Mouse (Mus musculus) heart, postnatal 14 days (tissue): ENCODE results near the gene Tbc1d10c. TPM values are rescaled to one million over a fixed set of nuclear protein-coding genes. Genes with fewer than 3 reads are reported as not detected.

Source experiments
- DNase-seq, 2 experiments: peaks; one replicate each; pipeline ENCODE4 v3.0.0; 2021 to 2022
- intact Hi-C: fragments of 180-260 bp; cut with DNase I; formaldehyde crosslinking; loops from one replicate; pipeline ENCODE4 v1.15.1; 2025
- total RNA-seq, 2 experiments: library from RNA; stranded (reverse); gene quantifications; 2 replicates each; pipeline ENCODE4 v1.2.3; 2021

Gene Tbc1d10c
- total RNA-seq, 2 experiments from 2014 or later, result 4.0 to 7.5 TPM

GRCm38 (mm10) chr19:4166678-4167476, 24.2 kb downstream of the Tbc1d10c start:
- intact Hi-C loops, result no loop called here

GRCm38 (mm10) chr19:4164721-4165120, 26.4 kb downstream of the Tbc1d10c start:
- intact Hi-C loops, result loop anchor here (5.0 kb wide), 1 partner anchor 33 kb away; no protein-coding TSS in a partner anchor

More at GRCm38 (mm10) chr19:4166678-4167476, 24.2 kb downstream of the Tbc1d10c start:
- DNase-seq, result peak in 1 of 2 experiments; percentile 57

GRCm38 (mm10) chr19:4164100-4164499, 27.0 kb downstream of the Tbc1d10c start:
- intact Hi-C loops, result loop anchor here (5.0 kb wide), 1 partner anchor 33 kb away; no protein-coding TSS in a partner anchor
- DNase-seq, result no peak

More at GRCm38 (mm10) chr19:4164721-4165120, 26.4 kb downstream of the Tbc1d10c start:
- no peak for DNase-seq

GRCm38 (mm10) chr19:4163543-4163887, 27.6 kb downstream of the Tbc1d10c start:
- intact Hi-C loops, result loop anchor here (2.0 to 5.0 kb wide), 2 partner anchors 15 to 34 kb away; partner anchors contain the start of gene Coro1b
- DNase-seq, result no peak

GRCm38 (mm10) chr19:4162646-4163542, 28.2 kb downstream of the Tbc1d10c start, which contains the start of gene Rps6kb2:
Gene Rps6kb2 (minus strand): TSS chr19:4163354.
- DNase-seq, result peak; percentile 95 to 97
- intact Hi-C loops, result loop anchor here (2.0 to 5.0 kb wide), 2 partner anchors 14 to 34 kb away; partner anchors contain the start of gene Coro1b

GRCm38 (mm10) chr19:4159049-4159448, 32.0 kb downstream of the Tbc1d10c start:
- intact Hi-C loops, result no loop called here
- no peak for DNase-seq

- intact Hi-C loops, result no loop called here
- DNase-seq, result no peak
These were observed 34.3 kb downstream of the Tbc1d10c start for GRCm38 (mm10) chr19:4156771-4157170.

- no peak for DNase-seq
- intact Hi-C loops, result no loop called here
These were observed 35.0 kb downstream of the Tbc1d10c start for GRCm38 (mm10) chr19:4156073-4156579.

GRCm38 (mm10) chr19:4155223-4156072, 35.6 kb downstream of the Tbc1d10c start:
- DNase-seq, result no peak
- intact Hi-C loops, result no loop called here

GRCm38 (mm10) chr19:4154437-4155222, 36.5 kb downstream of the Tbc1d10c start:
- intact Hi-C loops, result no loop called here
- DNase-seq, result no peak

GRCm38 (mm10) chr19:4153232-4153654, 37.8 kb downstream of the Tbc1d10c start, which contains the start of gene Ptprcap:
Gene Ptprcap (plus strand): TSS chr19:4153604.
- peak in 1 of 2 experiments; percentile 57 for DNase-seq
- intact Hi-C loops, result no loop called here

- DNase-seq, result no peak
- intact Hi-C loops, result no loop called here
These were observed 38.4 kb downstream of the Tbc1d10c start for GRCm38 (mm10) chr19:4152445-4153231.

- intact Hi-C loops, result no loop called here
- no peak for DNase-seq
These were observed 39.2 kb downstream of the Tbc1d10c start for GRCm38 (mm10) chr19:4151898-4152297.

- intact Hi-C loops, result no loop called here
- no peak for DNase-seq
These were observed 39.6 kb downstream of the Tbc1d10c start for GRCm38 (mm10) chr19:4151488-4151860.

GRCm38 (mm10) chr19:4150567-4151487, 40.3 kb downstream of the Tbc1d10c start:
- DNase-seq, result no peak
- intact Hi-C loops, result no loop called here

GRCm38 (mm10) chr19:4149764-4150461, 41.2 kb downstream of the Tbc1d10c start:
- intact Hi-C loops, result loop anchor here (2.0 kb wide), 1 partner anchor 13 kb away; the partner anchor contains the start of gene Rps6kb2
- no peak for DNase-seq
